Mouse (Mus musculus) testis, adult 2 months (tissue): Measurements from ENCODE around the gene Golt1a.

ENCODE experiments used
- CTCF ChIP-seq: fragments of 200-500 bp; IDR thresholded peaks from 2 replicates; pipeline ENCODE4 v1.5.1; 2012; ENCODE audit warnings: low read depth, mild to moderate bottlenecking, inconsistent platforms, low read length, moderate library complexity; ENCODE audit not compliant: control insufficient read depth, insufficient read depth, insufficient replicate concordance
- POLR2A ChIP-seq: fragments of 200-500 bp; IDR thresholded peaks from 2 replicates; pipeline ENCODE4 v1.6.1; 2012; ENCODE audit warnings: low read depth, mild to moderate bottlenecking, inconsistent platforms, low read length, moderate library complexity; ENCODE audit not compliant: control insufficient read depth

DNA sequence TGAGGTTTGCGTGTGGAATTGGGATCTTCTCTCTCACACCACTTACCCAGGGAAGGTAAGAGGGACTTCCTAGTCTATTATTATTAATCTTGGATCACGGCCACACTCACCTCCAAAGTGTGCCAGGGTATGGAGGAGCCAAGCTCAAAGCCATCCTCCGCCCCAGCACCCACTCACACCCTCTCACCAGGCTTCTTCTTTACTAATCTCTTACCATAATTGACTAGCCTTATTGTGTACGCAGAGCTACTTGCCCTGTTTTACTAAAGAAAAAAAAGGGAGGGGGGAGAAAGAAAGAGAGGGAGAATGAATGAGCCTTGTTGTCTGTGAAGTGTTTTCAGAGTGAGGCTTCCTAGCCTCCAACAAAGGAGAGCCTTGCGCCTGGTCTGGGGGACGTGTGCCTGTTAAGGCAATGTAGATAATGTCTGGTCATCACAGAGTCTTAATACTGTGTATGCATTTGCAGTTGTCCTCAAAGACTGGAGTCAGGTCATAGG lies 18.7 kb downstream of the Golt1a start:
- no peak for TF ChIP-seq CTCF
- TF ChIP-seq POLR2A, result no peak
